Mouse (Mus musculus) heart, postnatal 0 days (tissue): ENCODE measurements at regions not wholly inside any gene's neighbourhood (a gene's known extent, or its start where the extent isn't known, plus 50 kb on each side); places are given as distances from the start of the nearest gene placed in this dataset.
A peak's percentile ranks its signal among the peaks of the same experiment; 100 is the strongest.

ENCODE experiments used
- ATAC-seq: fragments of 200-750 bp; cut with Nextera tagmentation; 2 replicates; pipeline ENCODE4 v1.8.0; 2017; ENCODE audit warnings: low read depth, moderate number of reproducible peaks, moderate library complexity; ENCODE audit not compliant: insufficient read depth
- DNase-seq: peaks from one replicate; pipeline ENCODE4 v3.0.0-alpha.2; 2016; ENCODE audit warnings: low spot score
- H3K27ac ChIP-seq: fragments of 300-500 bp; sonication (generic); 2 replicates; pipeline ENCODE4 v1.5.1; 2014; ENCODE audit warnings: low read depth, mild to moderate bottlenecking
- H3K27me3 ChIP-seq: fragments of 300-500 bp; sonication (generic); 2 replicates; pipeline ENCODE4 v1.6.1; 2014; ENCODE audit warnings: low read length, mixed read lengths; ENCODE audit not compliant: control insufficient read depth, insufficient read depth
- H3K36me3 ChIP-seq: fragments of 300-500 bp; sonication (generic); replicated peaks from 2 replicates; pipeline ENCODE4 v1.6.1; 2014; ENCODE audit warnings: low read length, mixed read lengths; ENCODE audit not compliant: control insufficient read depth, insufficient read depth
- H3K4me1 ChIP-seq: fragments of 300-500 bp; sonication (generic); 2 replicates; pipeline ENCODE4 v1.6.1; 2014; ENCODE audit warnings: antibody characterized with exemption; ENCODE audit not compliant: control insufficient read depth, insufficient read depth
- H3K4me2 ChIP-seq: fragments of 300-500 bp; sonication (generic); 2 replicates; pipeline ENCODE4 v1.6.1; 2014; ENCODE audit warnings: low read depth, mild to moderate bottlenecking, low read length, moderate library complexity
- H3K4me3 ChIP-seq: fragments of 300-500 bp; sonication (generic); 2 replicates; pipeline ENCODE4 v1.5.1; 2014; ENCODE audit warnings: low read depth, low read length
- H3K9ac ChIP-seq: fragments of 300-500 bp; sonication (generic); replicated peaks from 2 replicates; pipeline ENCODE4 v1.6.1; 2014; ENCODE audit warnings: low read depth, low read length, mixed read lengths
- H3K9me3 ChIP-seq: fragments of 300-500 bp; sonication (generic); replicated peaks from 2 replicates; pipeline ENCODE4 v1.6.1; 2016; ENCODE audit warnings: low read length; ENCODE audit not compliant: control insufficient read depth
- CTCF ChIP-seq: IDR thresholded peaks from 2 replicates; pipeline ENCODE4 v1.5.1; 2016; ENCODE audit warnings: antibody characterized with exemption, control low read depth, low read depth
- EP300 ChIP-seq: IDR thresholded peaks from 2 replicates; pipeline ENCODE4 v1.6.1; 2016; ENCODE audit warnings: antibody characterized with exemption, low read depth
- WGBS: fragments of 180-500 bp; shearing (Covaris S2); extraction: QIAGEN DNeasy Blood & Tissue Kit; methylation state at CpG from one replicate; pipeline ENCODE4 v1.1.7; 2014; 5-methylcytosine and 5-hydroxymethylcytosine counted together

- Histone ChIP-seq H3K36me3 (no peaks in the 10 kb centered on the region), H3K9me3 (no peaks in the 10 kb centered on the region), H3K4me2 (no peak overlapping the region), H3K27me3 (no peaks in the 10 kb centered on the region), H3K9ac (no peak overlapping the region), H3K4me1 (no peaks in the 10 kb centered on the region), H3K27ac (no peak overlapping the region), H3K4me3 (no peak overlapping the region)
- TF ChIP-seq CTCF (no peak), EP300 (no peak)
- no peak for ATAC-seq
- 75% methylated on average over 7 of the region's 7 CpGs for WGBS
- no peak for DNase-seq
Observed at GRCm38 (mm10) chr14:55362757-55363156, 115.8 kb upstream of the Dhrs4 start.

DNA sequence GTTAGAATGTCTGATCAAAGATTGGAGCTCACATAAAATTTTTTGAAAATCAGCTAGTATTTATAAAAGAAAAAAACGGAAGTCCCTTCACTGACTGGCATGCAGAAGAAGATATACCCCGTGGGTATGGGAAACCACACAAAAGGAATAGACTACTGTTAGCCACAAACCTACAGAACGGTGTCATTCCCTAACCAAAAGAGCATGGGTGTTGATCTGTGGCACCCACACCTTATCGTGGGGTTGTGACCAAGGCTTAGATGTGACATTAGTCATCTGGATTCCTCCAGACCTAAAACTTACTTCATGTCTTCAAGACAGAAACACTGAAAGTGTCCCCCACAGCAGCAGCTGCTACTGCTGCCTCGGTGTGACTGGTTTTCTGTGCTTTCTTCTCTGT lies 108.2 kb upstream of the Dhrs4 start:
- ATAC-seq (no peak), DNase-seq (no peak)
- Histone ChIP-seq H3K9me3 (no peaks in the 10 kb centered on the region), H3K27me3 (no peaks in the 10 kb centered on the region), H3K4me1 (peaks cover 6% of the 10 kb centered on the region), H3K4me3 (no peak overlapping the region), H3K4me2 (no peak overlapping the region), H3K9ac (no peak overlapping the region), H3K27ac (no peak overlapping the region), H3K36me3 (no peaks in the 10 kb centered on the region)
- WGBS, result 80% methylated on average over 5 of the region's 5 CpGs
- TF ChIP-seq CTCF (no peak), EP300 (no peak)

DNA sequence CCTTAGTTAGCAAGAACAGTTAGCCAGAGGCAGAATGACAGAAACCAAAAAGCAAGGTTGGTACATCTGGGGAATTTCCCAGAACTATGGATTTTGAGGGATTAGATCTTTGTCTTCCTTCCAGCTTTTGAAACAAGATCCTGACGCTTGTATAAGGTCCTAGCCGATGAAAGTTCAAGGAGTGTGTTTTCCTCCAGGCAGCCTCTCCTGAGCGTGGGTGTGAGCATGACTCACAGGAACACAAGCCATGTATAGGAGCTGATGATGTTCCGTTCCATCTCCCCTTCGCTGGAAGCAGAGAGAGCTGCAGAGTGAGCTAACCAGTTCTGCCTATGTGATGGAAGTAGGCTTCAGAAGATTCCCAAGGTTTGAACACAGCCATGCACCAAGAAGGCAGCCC lies 105.6 kb upstream of the Dhrs4 start:
- WGBS, result 47% methylated on average over 5 of the region's 5 CpGs
- DNase-seq, result no peak

GRCm38 (mm10) chr14:55386773-55387172 lies 91.8 kb upstream of the Dhrs4 start:
- peak; percentile 54 for ATAC-seq
- 14% methylated on average over 6 of the region's 6 CpGs for WGBS

More for the DNA sequence above, 105.6 kb upstream of the Dhrs4 start:
- no peak overlapping the region for H3K27ac ChIP-seq
- H3K36me3 ChIP-seq, result no peaks in the 10 kb centered on the region
- H3K27me3 ChIP-seq, result no peaks in the 10 kb centered on the region
- peaks cover 6% of the 10 kb centered on the region for H3K4me1 ChIP-seq
- no peak overlapping the region for H3K4me2 ChIP-seq
- H3K9me3 ChIP-seq, result no peaks in the 10 kb centered on the region
- no peak for ATAC-seq
- no peak overlapping the region for H3K4me3 ChIP-seq
- H3K9ac ChIP-seq, result no peak overlapping the region
- TF ChIP-seq CTCF (no peak), EP300 (no peak)

GRCm38 (mm10) chr14:55387378-55387777 lies 91.2 kb upstream of the Dhrs4 start:
- no peak overlapping the region for H3K9ac ChIP-seq
- DNase-seq (peak; percentile 84), ATAC-seq (peak; percentile 87)
- no peaks in the 10 kb centered on the region for H3K27me3 ChIP-seq
- 13% methylated on average over 6 of the region's 6 CpGs for WGBS
- no peak overlapping the region for H3K4me3 ChIP-seq
- H3K4me2 ChIP-seq, result peak overlapping the region; percentile 13; the same call in 1 of the 2 replicates
- H3K4me1 ChIP-seq, result peaks cover 12% of the 10 kb centered on the region; the same call in 1 of the 2 replicates
- no peak for TF ChIP-seq EP300
- no peak for TF ChIP-seq CTCF
- no peaks in the 10 kb centered on the region for H3K36me3 ChIP-seq
- no peaks in the 10 kb centered on the region for H3K9me3 ChIP-seq
- H3K27ac ChIP-seq, result peak overlapping the region; percentile 79

More at GRCm38 (mm10) chr14:55386773-55387172, 91.8 kb upstream of the Dhrs4 start:
- Histone ChIP-seq H3K4me3 (no peak overlapping the region), H3K9ac (no peak overlapping the region), H3K9me3 (no peaks in the 10 kb centered on the region), H3K27ac (peak overlapping the region; percentile 79), H3K4me1 (peaks cover 12% of the 10 kb centered on the region; the same call in 1 of the 2 replicates), H3K36me3 (no peaks in the 10 kb centered on the region), H3K27me3 (no peaks in the 10 kb centered on the region), H3K4me2 (peak overlapping the region; percentile 13; the same call in 1 of the 2 replicates)
- TF ChIP-seq CTCF, result no peak
- no peak for TF ChIP-seq EP300
- DNase-seq, result peak; percentile 50

GRCm38 (mm10) chr14:55392390-55392789 lies 86.2 kb upstream of the Dhrs4 start:
- no peak for DNase-seq
- Histone ChIP-seq H3K4me3 (no peak overlapping the region), H3K27ac (no peak overlapping the region), H3K4me2 (no peak overlapping the region), H3K9ac (no peak overlapping the region), H3K36me3 (no peaks in the 10 kb centered on the region), H3K4me1 (0 out of 2 replicates have a peak, but pooled peaks cover 1% of the 10 kb centered on the region), H3K9me3 (no peaks in the 10 kb centered on the region), H3K27me3 (no peaks in the 10 kb centered on the region)
- TF ChIP-seq CTCF, result no peak
- no peak for TF ChIP-seq EP300
- WGBS, result 47% methylated on average over 6 of the region's 6 CpGs
- ATAC-seq, result no peak
